8 mouse cellular contexts compared by ENCODE assay signal in genomic region chr13:30272040-30272686, GRCm38 (mm10).
DNase-seq lines count a peak whose midpoint lies in the region; ATAC-seq and TF ChIP-seq lines count a peak whose summit lies in the region.

No protein-coding gene starts in this region.

- TF ChIP-seq POLR2A in heart, adult 2 months (IDR thresholded peaks at IDR 0.05; ENCODE audit: insufficient read depth, low read depth, low read length): no peak
- TF ChIP-seq POLR2A in bone marrow, adult 2 months (IDR thresholded peaks at IDR 0.05; ENCODE audit: borderline replicate concordance, control insufficient read depth, low read depth, low read length): no peak

- no peaks in the 10 kb centered on the region for H3K36me3 ChIP-seq in heart, adult 2 months (ENCODE audit: control insufficient read depth, insufficient read depth, low read length)
- no peaks in the 10 kb centered on the region for H3K36me3 ChIP-seq in heart, embryonic 11.5 days (ENCODE audit: control insufficient read depth, insufficient read depth, low read length)
- H3K36me3 ChIP-seq in kidney, postnatal 0 days (ENCODE audit: insufficient read depth, low read length): no peaks in the 10 kb centered on the region
- no peaks in the 10 kb centered on the region for H3K36me3 ChIP-seq in midbrain, embryonic 10.5 days

- H3K27me3 ChIP-seq in heart, adult 2 months (ENCODE audit: control insufficient read depth, insufficient read depth, low read length): no peaks in the 10 kb centered on the region
- H3K27me3 ChIP-seq in heart, embryonic 11.5 days (ENCODE audit: control insufficient read depth, insufficient read depth, low read length): no peaks in the 10 kb centered on the region
- no peaks in the 10 kb centered on the region for H3K27me3 ChIP-seq in kidney, postnatal 0 days (ENCODE audit: insufficient read depth, low read length)
- no peaks in the 10 kb centered on the region for H3K27me3 ChIP-seq in midbrain, embryonic 10.5 days (ENCODE audit: low read depth, poor library complexity, severe bottlenecking)

- H3K27ac ChIP-seq in heart, adult 2 months: no peak overlapping the region
- H3K27ac ChIP-seq in heart, embryonic 11.5 days (ENCODE audit: low read depth, low read length): no peak overlapping the region
- no peak overlapping the region for H3K27ac ChIP-seq in bone marrow, adult 2 months (ENCODE audit: control insufficient read depth, insufficient read depth, low read depth, low read length, poor library complexity)
- no peak overlapping the region for H3K27ac ChIP-seq in kidney, postnatal 0 days
- H3K27ac ChIP-seq in midbrain, embryonic 10.5 days (replicated peaks): no peak overlapping the region

- WGBS in heart, adult 2 months: 18% methylated on average over 6 of the region's 6 CpGs
- 17% methylated on average over 6 of the region's 6 CpGs for WGBS in heart, embryonic 11.5 days (ENCODE audit: insufficient replicate concordance)
- 23% methylated on average over 6 of the region's 6 CpGs for WGBS in bone marrow, adult 2 months
- 19% methylated on average over 6 of the region's 6 CpGs for WGBS in kidney, postnatal 0 days
- 21% methylated on average over 6 of the region's 6 CpGs for whole genome bisulfite sequencing in midbrain, embryonic 10.5 days

- H3K9me3 ChIP-seq in heart, embryonic 11.5 days (replicated peaks; ENCODE audit: control insufficient read depth, low read length): 0 out of 2 replicates have a peak, but pooled peaks cover 2% of the 10 kb centered on the region
- H3K9me3 ChIP-seq in kidney, postnatal 0 days (replicated peaks; ENCODE audit: low read length): no peaks in the 10 kb centered on the region
- no peaks in the 10 kb centered on the region for H3K9me3 ChIP-seq in midbrain, embryonic 10.5 days (replicated peaks)

- ATAC-seq in heart, embryonic 11.5 days (replicated peaks; ENCODE audit: insufficient number of reproducible peaks, low FRiP score, low TSS enrichment): no peak
- ATAC-seq in granulocyte monocyte progenitor cell, adult 5-6 weeks (replicated peaks; ENCODE audit: poor library complexity, severe bottlenecking): peak; percentile 90
- ATAC-seq in kidney, postnatal 0 days (replicated peaks; ENCODE audit: low FRiP score, low read depth): peak; percentile 68; the same call in 1 of the 2 replicates

- no peaks in the 10 kb centered on the region for H3K79me2 ChIP-seq in heart, adult 2 months (replicated peaks; ENCODE audit: control insufficient read depth, insufficient read depth, low read length)

- intact Hi-C loops in heart, adult 2 months (cut with DNase I): loop anchor here (2.0 to 5.0 kb wide), 3 partner anchors 230 to 275 kb away; partner anchors contain the start of gene Uqcrfs1

- peak; percentile 84 for TF ChIP-seq CTCF in heart, adult 2 months (IDR thresholded peaks at IDR 0.05)
- TF ChIP-seq CTCF in bone marrow, adult 2 months (IDR thresholded peaks at IDR 0.05; ENCODE audit: control insufficient read depth, insufficient read depth, low read length): peak; percentile 76
- TF ChIP-seq CTCF in kidney, postnatal 0 days (IDR thresholded peaks at IDR 0.05; ENCODE audit: low read depth): peak; percentile 98

- DNase-seq in heart, adult 2 months: peak; percentile 17 to 48
- DNase-seq in CD4-positive, CD25-positive, alpha-beta regulatory T cell, adult 2 months (ENCODE audit: low read depth, low spot score): peak; percentile 56
- DNase-seq in kidney, postnatal 0 days (ENCODE audit: low spot score): peak; percentile 76
- DNase-seq in midbrain, embryonic 10.5 days (ENCODE audit: low spot score): peak; percentile 47
- peak; percentile 65 for DNase-seq in thymus, postnatal 4 days

- 0 out of 2 replicates have a peak, but pooled peaks have one; percentile 52 for TF ChIP-seq EP300 in heart, adult 2 months (IDR thresholded peaks at IDR 0.05; ENCODE audit: insufficient read depth, low read depth, low read length)

- H3K4me1 ChIP-seq in heart, adult 2 months (ENCODE audit: control insufficient read depth, insufficient read depth, low read length): no peaks in the 10 kb centered on the region
- H3K4me1 ChIP-seq in heart, embryonic 11.5 days (ENCODE audit: control insufficient read depth, insufficient read depth, low read length): no peaks in the 10 kb centered on the region
- H3K4me1 ChIP-seq in bone marrow, adult 2 months (ENCODE audit: control insufficient read depth, insufficient read depth, low read length): no peaks in the 10 kb centered on the region
- no peaks in the 10 kb centered on the region for H3K4me1 ChIP-seq in kidney, postnatal 0 days (replicated peaks; ENCODE audit: insufficient read depth, low read length)
- no peaks in the 10 kb centered on the region for H3K4me1 ChIP-seq in midbrain, embryonic 10.5 days

- H3K4me3 ChIP-seq in heart, adult 2 months: no peak overlapping the region
- no peak overlapping the region for H3K4me3 ChIP-seq in heart, embryonic 11.5 days (ENCODE audit: low read depth, low read length)
- H3K4me3 ChIP-seq in bone marrow, adult 2 months (replicated peaks; ENCODE audit: control insufficient read depth, low read depth, low read length): no peak overlapping the region
- H3K4me3 ChIP-seq in kidney, postnatal 0 days (replicated peaks; ENCODE audit: low read depth, low read length): no peak overlapping the region
- no peak overlapping the region for H3K4me3 ChIP-seq in midbrain, embryonic 10.5 days

- H3K4me2 ChIP-seq in heart, embryonic 11.5 days: no peak overlapping the region
- H3K4me2 ChIP-seq in kidney, postnatal 0 days (ENCODE audit: low read length): no peak overlapping the region

- H3K9ac ChIP-seq in heart, adult 2 months (ENCODE audit: low read depth, low read length): no peak overlapping the region
- H3K9ac ChIP-seq in heart, embryonic 11.5 days (ENCODE audit: low read depth, low read length): no peak overlapping the region
- no peak overlapping the region for H3K9ac ChIP-seq in kidney, postnatal 0 days (ENCODE audit: low read depth, low read length)
